Mouse (Mus musculus): ENCODE measurements at regions not wholly inside any gene's neighbourhood (a gene's known extent, or its start where the extent isn't known, plus 50 kb on each side); places are given as distances from the start of the nearest gene placed in this dataset.

DNA sequence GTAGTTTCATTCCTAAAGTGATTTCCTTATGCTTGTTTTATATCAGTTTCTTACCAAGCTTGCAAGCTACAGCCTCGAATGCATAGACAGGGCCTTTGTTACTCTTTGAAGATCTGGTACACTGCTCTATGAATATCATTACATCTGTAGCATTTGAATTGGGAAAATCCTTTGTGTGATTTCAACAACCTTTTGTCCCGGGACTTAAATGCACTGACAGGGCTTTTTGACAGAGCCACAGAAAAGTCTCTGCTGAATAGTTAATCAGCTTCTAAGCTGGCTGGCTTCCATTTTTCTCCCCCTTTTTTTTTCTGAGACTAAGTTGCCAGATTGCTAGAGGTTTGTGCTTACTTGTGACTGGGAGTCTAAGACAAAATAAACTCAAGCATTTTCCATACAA, 80.2 kb downstream of the Ednrb start:
- peak; percentile 74 for DNase-seq (ENCODE audit: low read depth, low spot score)

DNA sequence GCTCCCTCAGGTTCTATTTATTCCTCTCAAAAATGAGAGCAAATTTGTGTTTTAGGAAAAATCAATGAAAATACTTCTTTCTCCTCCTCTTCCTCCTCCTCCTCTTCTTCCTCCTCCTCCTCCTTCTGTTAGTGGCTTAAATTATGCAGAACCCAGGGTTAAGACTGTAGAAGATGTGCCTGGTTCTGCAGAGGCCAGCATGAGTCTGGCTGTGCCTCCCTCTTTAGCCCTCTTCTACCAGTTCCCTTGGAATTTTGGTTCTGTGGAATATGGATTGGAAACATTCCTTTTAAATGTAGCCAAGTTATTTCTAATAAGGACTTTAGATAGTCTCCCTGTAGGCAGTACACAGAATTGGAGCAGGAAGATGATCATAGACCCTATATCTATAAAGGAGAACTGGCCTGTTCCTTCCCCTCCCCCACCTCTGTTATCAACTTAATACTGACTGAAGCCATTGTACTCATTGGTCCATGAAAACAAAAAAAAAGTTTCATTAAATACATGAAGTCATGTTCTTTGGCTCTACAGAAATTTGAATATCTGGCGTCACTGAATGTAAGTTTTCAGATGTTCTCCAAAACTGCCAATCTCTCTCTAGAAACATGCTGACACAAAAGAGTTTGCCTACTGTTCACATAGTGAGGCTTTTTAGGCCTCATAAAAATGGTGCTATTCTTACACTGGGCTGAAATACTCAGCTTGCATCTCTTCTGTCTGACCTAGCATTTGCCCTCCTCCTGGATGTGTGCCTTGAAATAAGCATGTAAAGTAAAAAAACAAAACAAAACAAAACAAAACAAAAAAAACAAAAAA, 80.8 kb downstream of the Ednrb start:
- DNase-seq (ENCODE audit: low read depth, low spot score): no peak

DNA sequence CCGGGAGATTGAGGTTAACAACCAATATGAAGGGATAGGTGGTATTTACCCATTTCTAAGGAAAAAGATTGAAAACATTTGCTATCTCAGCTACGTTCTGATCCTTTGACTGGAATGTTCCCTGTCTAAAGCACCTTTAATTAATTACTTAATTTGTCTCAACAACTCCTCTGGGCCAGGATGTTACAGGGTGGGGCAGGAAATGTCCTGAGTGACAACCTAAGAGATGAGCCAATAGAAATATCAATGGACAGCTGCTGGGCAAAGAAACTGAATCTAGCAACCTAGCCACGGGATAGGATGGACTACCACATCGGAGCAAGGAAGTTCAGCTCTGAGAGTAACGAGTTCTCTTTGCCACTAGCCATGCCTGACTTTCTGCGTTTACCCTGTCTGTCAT, 84.8 kb downstream of the Ednrb start:
- no peak for DNase-seq (ENCODE audit: low read depth, low spot score)
